Mouse (Mus musculus) CD8-positive naive resting alpha-beta T cell, adult 2 months (primary cell): ENCODE measurements around the gene Olfr1189.
"Not testable (repeated sequence)": the region's sequence is repeated elsewhere in the genome, so short reads cannot be mapped to it uniquely, and the experiment has no call there.

Source experiments
- DNase-seq, 2 experiments: peaks; one replicate each; pipeline ENCODE4 v3.0.0; 2022; ENCODE audit warnings: low read depth in 2 of 2, low spot score in 2 of 2

Gene Olfr1189

DNA sequence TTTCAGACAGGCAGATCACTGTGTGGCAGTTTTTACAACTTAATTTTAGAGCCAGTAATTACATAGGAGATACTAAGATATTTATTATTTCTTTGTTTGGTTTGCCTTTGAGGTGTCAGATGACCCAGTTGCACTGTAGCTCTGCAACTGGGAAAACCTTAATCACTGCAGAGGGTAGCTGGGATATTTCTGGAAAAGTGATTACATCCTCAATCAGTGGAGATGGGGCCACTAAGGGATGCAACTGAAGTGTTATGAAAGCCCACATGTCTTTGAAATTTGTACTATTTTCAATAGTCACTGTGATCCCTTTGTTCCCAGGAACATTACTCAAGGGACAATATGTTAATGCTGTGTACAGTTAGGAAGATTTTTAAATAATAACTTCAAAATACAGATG is at the start of gene Olfr1189:
Gene Olfr1189 (plus strand): TSS at position 301 of the 400 bp plus-strand sequence.
- DNase-seq = no peak

DNA sequence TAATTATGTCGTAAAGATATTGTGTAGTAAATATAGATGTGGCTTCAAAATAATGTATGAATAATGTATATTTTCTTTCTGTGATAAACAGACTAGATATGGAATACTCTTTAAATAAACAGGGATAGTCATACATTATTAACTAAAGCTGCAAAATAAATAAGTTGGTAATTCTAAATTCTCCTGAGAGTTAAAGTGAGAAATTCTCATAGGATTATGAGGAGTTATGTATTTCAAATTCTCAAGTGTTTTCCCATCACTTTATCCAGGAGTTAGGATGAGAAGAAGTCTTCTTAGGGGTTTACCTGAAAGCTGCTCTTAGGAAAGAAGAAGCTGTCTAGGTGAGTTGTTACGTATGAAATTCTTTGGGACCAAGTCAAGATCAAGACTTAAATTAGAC is 29.6 kb upstream of the Olfr1189 start, which contains the start of gene Olfr1188:
Gene Olfr1188 (plus strand): TSS at position 301 of the 400 bp plus-strand sequence.
- DNase-seq = no peak

DNA sequence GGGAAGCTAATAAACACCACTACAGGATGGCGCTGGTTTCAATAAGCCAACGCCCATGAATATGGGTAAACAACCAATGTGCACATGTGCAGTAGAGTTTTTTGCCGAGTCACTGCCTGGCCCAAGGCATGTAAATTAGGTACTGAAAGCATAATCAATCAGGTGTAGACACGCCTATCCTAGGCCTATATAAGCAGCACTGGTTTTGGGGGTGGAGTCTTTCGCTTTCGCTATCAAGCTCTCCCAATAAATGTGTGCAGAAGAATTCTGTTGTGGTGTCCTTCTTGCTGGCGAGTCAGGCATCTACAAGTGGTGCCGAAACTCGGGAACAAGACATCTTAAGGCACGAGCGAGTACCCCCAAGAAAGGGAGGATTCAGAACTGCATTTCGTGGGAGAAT is 13.6 kb upstream of the Olfr1189 start:
- DNase-seq = not testable (repeated sequence)

DNA sequence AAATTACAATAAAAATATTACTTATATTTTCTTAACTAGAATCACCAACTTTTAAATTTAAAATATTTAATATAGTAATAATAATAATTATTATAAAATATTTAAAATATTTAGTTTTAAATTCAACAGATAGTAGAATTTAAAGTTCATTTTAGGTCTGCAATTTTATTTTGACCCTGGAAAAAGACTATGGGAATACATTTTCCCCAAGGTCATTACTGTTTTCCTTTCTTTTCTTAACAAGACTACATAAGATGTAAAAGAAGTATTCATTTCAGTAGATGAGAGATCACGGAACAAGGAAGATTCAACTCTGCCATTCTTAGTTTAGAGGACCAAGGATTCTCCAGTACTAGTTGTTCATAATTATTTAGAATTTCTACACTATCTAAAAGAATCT is 54.0 kb downstream of the Olfr1189 start, which contains the start of gene Olfr1191-ps1:
Gene Olfr1191-ps1 (plus strand): TSS at position 301 of the 400 bp plus-strand sequence.
- not testable (repeated sequence) for DNase-seq
